Mouse (Mus musculus) embryonic facial prominence, embryonic 14.5 days (tissue): ENCODE results near the gene Kpnb1. TPM values are rescaled to one million over a fixed set of nuclear protein-coding genes. Genes with fewer than 3 reads are reported as not detected.

ENCODE experiments used
- ATAC-seq: fragments of 200-750 bp; cut with Nextera tagmentation; 2 replicates; pipeline ENCODE4 v1.8.0; 2017; ENCODE audit warnings: low read depth, moderate number of reproducible peaks, moderate TSS enrichment
- DNase-seq: peaks from one replicate; pipeline ENCODE4 v3.0.0-alpha.2; 2015; ENCODE audit warnings: low spot score
- H3K27ac ChIP-seq: fragments of 300-500 bp; sonication (generic); replicated peaks from 2 replicates; pipeline ENCODE4 v1.5.1; 2014; ENCODE audit warnings: low read depth, mild to moderate bottlenecking, low read length, moderate library complexity
- H3K27me3 ChIP-seq: fragments of 300-500 bp; sonication (generic); replicated peaks from 2 replicates; pipeline ENCODE4 v1.6.1; 2014; ENCODE audit warnings: low read length; ENCODE audit not compliant: control insufficient read depth, insufficient read depth
- H3K36me3 ChIP-seq: fragments of 300-500 bp; sonication (generic); 2 replicates; pipeline ENCODE4 v1.6.1; 2014; ENCODE audit warnings: low read length, mixed read lengths; ENCODE audit not compliant: control insufficient read depth, insufficient read depth
- H3K4me1 ChIP-seq: fragments of 300-500 bp; sonication (generic); 2 replicates; pipeline ENCODE4 v1.6.1; 2014; ENCODE audit warnings: antibody characterized with exemption, low read length; ENCODE audit not compliant: control insufficient read depth, insufficient read depth
- H3K4me2 ChIP-seq: fragments of 300-500 bp; sonication (generic); 2 replicates; pipeline ENCODE4 v1.6.1; 2014; ENCODE audit warnings: low read depth, mild to moderate bottlenecking, low read length, moderate library complexity, mixed read lengths
- H3K4me3 ChIP-seq: fragments of 300-500 bp; sonication (generic); 2 replicates; pipeline ENCODE4 v1.5.1; 2014; ENCODE audit warnings: low read depth, mild to moderate bottlenecking, low read length
- H3K9ac ChIP-seq: fragments of 300-500 bp; sonication (generic); 2 replicates; pipeline ENCODE4 v1.6.1; 2014; ENCODE audit warnings: low read depth, mild to moderate bottlenecking, low read length, moderate library complexity, mixed read lengths
- H3K9me3 ChIP-seq: fragments of 300-500 bp; sonication (generic); 2 replicates; pipeline ENCODE4 v1.6.1; 2016; ENCODE audit warnings: low read length; ENCODE audit not compliant: control insufficient read depth
- WGBS: fragments of 180-500 bp; shearing (Covaris S2); extraction: QIAGEN DNeasy Blood & Tissue Kit; methylation state at CpG from one replicate; pipeline ENCODE4 v1.1.7; 2014; 5-methylcytosine and 5-hydroxymethylcytosine counted together
- polyA plus RNA-seq: library from polyadenylated mRNA; unstranded; fragments of >200 nt; fragmentation: Nextera tagmentation; extraction: Ambion mirVana; gene quantifications from 2 replicates; pipeline ENCODE4 v1.2.1, GENCODE M21; 2014

The Kpnb1 gene
- polyA plus RNA-seq, 1 experiment from 2014 or later = 59.8 TPM

DNA sequence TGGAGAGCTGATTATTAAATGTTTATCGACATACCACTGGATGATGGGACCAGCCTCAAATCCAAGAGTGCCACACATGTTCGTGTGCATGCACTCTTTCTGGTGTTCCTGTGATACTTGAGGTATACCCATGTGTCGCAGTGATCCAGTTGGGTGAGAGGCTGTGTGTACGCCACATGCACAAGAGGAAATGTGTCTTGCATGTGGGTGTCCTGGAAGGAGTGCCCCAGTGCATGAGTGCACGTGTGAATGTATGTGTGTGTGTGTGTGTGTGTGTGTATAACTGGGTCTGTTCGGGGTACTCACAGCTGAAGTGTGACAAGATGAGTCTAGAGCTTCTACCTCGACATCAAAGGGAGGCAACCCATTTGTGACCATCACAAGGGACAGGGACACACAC, 57.4 kb downstream of the Kpnb1 start:
- DNase-seq = no peak
- no peak overlapping the region for H3K4me3 ChIP-seq
- H3K27ac ChIP-seq = no peak overlapping the region
- no peak for ATAC-seq
- no peak overlapping the region for H3K9ac ChIP-seq
- no peaks in the 10 kb centered on the region for H3K9me3 ChIP-seq
- H3K4me1 ChIP-seq = 0 out of 2 replicates have a peak, but pooled peaks cover 4% of the 10 kb centered on the region
- H3K27me3 ChIP-seq = no peaks in the 10 kb centered on the region; the same call in 1 of the 2 replicates
- H3K36me3 ChIP-seq = no peaks in the 10 kb centered on the region
- H3K4me2 ChIP-seq = no peak overlapping the region
- WGBS = 70% methylated on average over 7 of the region's 7 CpGs

- WGBS = 40% methylated on average over 3 of the region's 3 CpGs
- Histone ChIP-seq H3K9ac (no peak overlapping the region), H3K4me2 (no peak overlapping the region), H3K27me3 (no peaks in the 10 kb centered on the region; the same call in none of the 2 replicates), H3K27ac (no peak overlapping the region), H3K36me3 (no peaks in the 10 kb centered on the region), H3K4me1 (0 out of 2 replicates have a peak, but pooled peaks cover 4% of the 10 kb centered on the region), H3K4me3 (no peak overlapping the region), H3K9me3 (no peaks in the 10 kb centered on the region)
- DNase-seq (no peak), ATAC-seq (no peak)
Observed at GRCm38 (mm10) chr11:97128956-97129355, 58.7 kb downstream of the Kpnb1 start.

GRCm38 (mm10) chr11:97127470-97128223, 60.0 kb downstream of the Kpnb1 start:
- WGBS = 16% methylated on average over 19 of the region's 19 CpGs
- Histone ChIP-seq H3K4me3 (peak overlapping the region; percentile 41), H3K9ac (peak overlapping the region; percentile 51; the same call in 1 of the 2 replicates), H3K4me1 (0 out of 2 replicates have a peak, but pooled peaks cover 4% of the 10 kb centered on the region), H3K36me3 (no peaks in the 10 kb centered on the region), H3K27ac (no peak overlapping the region), H3K27me3 (no peaks in the 10 kb centered on the region; the same call in none of the 2 replicates), H3K9me3 (no peaks in the 10 kb centered on the region), H3K4me2 (peak overlapping the region; percentile 67)
- ATAC-seq = no peak
- no peak for DNase-seq

GRCm38 (mm10) chr11:97126645-97127468, 60.8 kb downstream of the Kpnb1 start:
- Histone ChIP-seq H3K4me1 (0 out of 2 replicates have a peak, but pooled peaks cover 4% of the 10 kb centered on the region), H3K36me3 (no peaks in the 10 kb centered on the region), H3K9ac (peak overlapping the region; percentile 51), H3K4me2 (peak overlapping the region; percentile 67), H3K27ac (no peak overlapping the region), H3K4me3 (peak overlapping the region; percentile 41), H3K27me3 (no peaks in the 10 kb centered on the region; the same call in none of the 2 replicates), H3K9me3 (no peaks in the 10 kb centered on the region)
- DNase-seq (peak; percentile 77), ATAC-seq (peak; percentile 75)
- 3% methylated on average over 32 of the region's 32 CpGs for WGBS

DNA sequence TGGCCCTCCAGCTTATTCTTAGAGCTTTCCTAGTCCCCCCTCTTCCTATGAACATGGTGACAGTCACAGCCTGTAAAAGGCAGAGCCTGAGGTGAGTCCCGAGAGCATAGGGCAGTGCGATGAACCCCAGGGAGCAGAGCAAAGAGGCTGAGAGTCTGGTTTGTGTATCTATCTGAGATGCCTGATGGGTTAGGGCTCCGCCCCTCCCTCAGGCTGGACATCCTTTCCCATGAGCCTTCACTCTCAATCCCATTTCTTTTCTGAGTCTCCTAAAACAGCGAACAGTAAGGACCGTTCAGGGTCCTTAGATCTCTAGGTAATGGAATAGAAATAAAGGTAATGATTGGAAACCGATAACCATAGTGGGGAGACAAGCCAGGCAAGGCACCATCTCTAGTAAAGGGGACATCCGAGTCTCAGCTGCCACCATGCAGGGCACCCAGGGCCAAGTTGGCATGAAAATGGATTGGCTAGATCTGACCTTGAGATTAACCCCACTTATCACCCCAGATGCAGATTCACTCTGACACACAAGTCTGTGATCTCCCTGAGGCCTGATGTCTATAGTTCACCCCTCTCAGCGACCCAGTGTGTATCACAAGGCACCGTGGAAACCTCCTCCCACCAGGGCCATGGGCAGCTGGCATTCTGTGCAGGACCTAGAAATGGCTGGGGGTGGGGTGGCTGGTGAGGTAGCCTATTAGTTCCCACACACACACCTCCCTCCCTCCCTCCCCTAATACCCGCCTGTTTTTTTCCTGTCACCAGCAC, 63.2 kb downstream of the Kpnb1 start:
- DNase-seq = no peak
- no peak overlapping the region for H3K27ac ChIP-seq
- H3K4me2 ChIP-seq = no peak overlapping the region
- H3K9me3 ChIP-seq = no peaks in the 10 kb centered on the region
- no peak overlapping the region for H3K4me3 ChIP-seq
- 0 out of 2 replicates have a peak, but pooled peaks cover 8% of the 10 kb centered on the region for H3K4me1 ChIP-seq
- H3K27me3 ChIP-seq = no peaks in the 10 kb centered on the region; the same call in none of the 2 replicates
- no peak overlapping the region for H3K9ac ChIP-seq
- ATAC-seq = no peak
- WGBS = 49% methylated on average over 10 of the region's 10 CpGs
- no peaks in the 10 kb centered on the region for H3K36me3 ChIP-seq

GRCm38 (mm10) chr11:97123282-97123890, 64.3 kb downstream of the Kpnb1 start:
- Histone ChIP-seq H3K27ac (no peak overlapping the region), H3K27me3 (peaks cover 5% of the 10 kb centered on the region), H3K9ac (no peak overlapping the region), H3K9me3 (no peaks in the 10 kb centered on the region), H3K4me1 (0 out of 2 replicates have a peak, but pooled peaks cover 8% of the 10 kb centered on the region), H3K36me3 (no peaks in the 10 kb centered on the region), H3K4me2 (no peak overlapping the region), H3K4me3 (no peak overlapping the region)
- no peak for ATAC-seq
- 4% methylated on average over 11 of the region's 11 CpGs for WGBS
- DNase-seq = peak; percentile 31

- 80% methylated on average over 2 of the region's 3 CpGs for WGBS
- Histone ChIP-seq H3K9me3 (no peaks in the 10 kb centered on the region), H3K4me3 (no peak overlapping the region), H3K27ac (no peak overlapping the region), H3K27me3 (peaks cover 28% of the 10 kb centered on the region), H3K4me1 (0 out of 2 replicates have a peak, but pooled peaks cover 4% of the 10 kb centered on the region), H3K4me2 (no peak overlapping the region), H3K36me3 (no peaks in the 10 kb centered on the region), H3K9ac (no peak overlapping the region)
- DNase-seq (no peak), ATAC-seq (peak; percentile 56)
Observed at GRCm38 (mm10) chr11:97120641-97121040, 67.0 kb downstream of the Kpnb1 start.

- Histone ChIP-seq H3K9ac (no peak overlapping the region), H3K4me2 (no peak overlapping the region), H3K4me3 (no peak overlapping the region), H3K27ac (no peak overlapping the region), H3K9me3 (no peaks in the 10 kb centered on the region), H3K4me1 (peaks cover 4% of the 10 kb centered on the region; the same call in 1 of the 2 replicates), H3K27me3 (peaks cover 32% of the 10 kb centered on the region), H3K36me3 (no peaks in the 10 kb centered on the region)
- DNase-seq (no peak), ATAC-seq (no peak)
- 47% methylated on average over 10 of the region's 10 CpGs for WGBS
Observed at GRCm38 (mm10) chr11:97120221-97120620, 67.5 kb downstream of the Kpnb1 start.
